Mouse (Mus musculus) frontal cortex, adult 2 months (tissue): Measurements from ENCODE around the gene Cep97. TPM values are rescaled to one million over a fixed set of nuclear protein-coding genes. Genes with fewer than 3 reads are reported as not detected.
"Not testable (repeated sequence)": the region's sequence is repeated elsewhere in the genome, so short reads cannot be mapped to it uniquely, and the experiment has no call there.

Source experiments
- DNase-seq, 2 experiments: peaks; one replicate each; pipeline ENCODE4 v3.0.0; 2022; ENCODE audit warnings: low spot score in 1 of 2; ENCODE audit errors: extremely low spot score in 1 of 2
- polyA plus RNA-seq: library from polyadenylated mRNA; depleted of rRNA; stranded (reverse); fragments of >200 nt; gene quantifications from 2 replicates; pipeline ENCODE4 v1.2.3, GENCODE M21; 2012; rRNA removed

Cep97 gene
- polyA plus RNA-seq, 1 experiment = 8.7 TPM

- DNase-seq = no peak
Observed at GRCm38 (mm10) chr16:55891346-55891745, 43.3 kb downstream of the Cep97 start.

- DNase-seq = no peak
Observed at GRCm38 (mm10) chr16:55890346-55891136, 44.1 kb downstream of the Cep97 start.

GRCm38 (mm10) chr16:55889451-55889850, 45.2 kb downstream of the Cep97 start:
- DNase-seq = no peak

GRCm38 (mm10) chr16:55888584-55888960, 46.1 kb downstream of the Cep97 start:
- no peak for DNase-seq

GRCm38 (mm10) chr16:55887814-55888583, 46.7 kb downstream of the Cep97 start:
- DNase-seq = no peak

- no peak for DNase-seq
Observed at GRCm38 (mm10) chr16:55884246-55884645, 50.4 kb downstream of the Cep97 start.

- no peak for DNase-seq
Observed at GRCm38 (mm10) chr16:55876025-55876424, 58.6 kb downstream of the Cep97 start.

GRCm38 (mm10) chr16:55863832-55864231, 70.8 kb downstream of the Cep97 start:
- no peak for DNase-seq

GRCm38 (mm10) chr16:55863149-55863815, 71.4 kb downstream of the Cep97 start:
- peak in 1 of 2 experiments; percentile 85 for DNase-seq

GRCm38 (mm10) chr16:55861104-55861503, 73.6 kb downstream of the Cep97 start:
- peak in 1 of 2 experiments; percentile 64 for DNase-seq

- DNase-seq = not testable (repeated sequence)
Observed at GRCm38 (mm10) chr16:55859421-55859820, 75.2 kb downstream of the Cep97 start.

- DNase-seq = peak; percentile 53 to 85
Observed at GRCm38 (mm10) chr16:55858465-55858864, 76.2 kb downstream of the Cep97 start.

GRCm38 (mm10) chr16:55852943-55853727, 81.5 kb downstream of the Cep97 start:
- DNase-seq = peak in 1 of 2 experiments; percentile 91

- DNase-seq = no peak
Observed at GRCm38 (mm10) chr16:55852515-55852914, 82.1 kb downstream of the Cep97 start.

GRCm38 (mm10) chr16:55850485-55850884, 84.2 kb downstream of the Cep97 start:
- DNase-seq = no peak

Other genes starting within 250 kb of the Cep97 start
- gene Nfkbiz, start 96.0 kb downstream of the Cep97 start, polyA plus RNA-seq = 5.1 and 5.4 TPM in 2 replicates
- gene Nxpe3, start 39.6 kb downstream of the Cep97 start, polyA plus RNA-seq = 5.9 and 6.0 TPM in 2 replicates
- 426 and 475 TPM in 2 replicates for gene Rpl24, start 31.4 kb upstream of the Cep97 start, polyA plus RNA-seq
- gene Zbtb11, start 39.0 kb upstream of the Cep97 start, polyA plus RNA-seq = 25.3 and 26.8 TPM in 2 replicates
- 135 and 138 TPM in 2 replicates for gene Pcnp, start 94.9 kb upstream of the Cep97 start, polyA plus RNA-seq
- gene Trmt10c, start 103.0 kb upstream of the Cep97 start, polyA plus RNA-seq = 6.6 and 7.0 TPM in 2 replicates
- 25.6 and 28.5 TPM in 2 replicates for gene Senp7, start 113.5 kb upstream of the Cep97 start, polyA plus RNA-seq